Mouse (Mus musculus) MN1 (cell line): ENCODE data around the gene Mgat5.

ENCODE experiments used
- DNase-seq: peaks from one replicate; pipeline ENCODE4 v3.0.0-alpha.2; 2016; ENCODE audit warnings: low spot score

Gene Mgat5

GRCm38 (mm10) chr1:127218182-127218581 is 13.4 kb downstream of the Mgat5 start:
- no peak for DNase-seq

- DNase-seq = no peak
Measured at GRCm38 (mm10) chr1:127219161-127219560, 14.3 kb downstream of the Mgat5 start.

- no peak for DNase-seq
Measured at GRCm38 (mm10) chr1:127219621-127220020, 14.8 kb downstream of the Mgat5 start.

- DNase-seq = no peak
Measured at GRCm38 (mm10) chr1:127221998-127222736, 17.4 kb downstream of the Mgat5 start.

GRCm38 (mm10) chr1:127225060-127225459 is 20.2 kb downstream of the Mgat5 start:
- DNase-seq = no peak

GRCm38 (mm10) chr1:127229011-127229410 is 24.2 kb downstream of the Mgat5 start:
- DNase-seq = no peak

GRCm38 (mm10) chr1:127230468-127230867 is 25.7 kb downstream of the Mgat5 start:
- DNase-seq = no peak

- no peak for DNase-seq
Measured at GRCm38 (mm10) chr1:127233191-127233651, 28.4 kb downstream of the Mgat5 start.

GRCm38 (mm10) chr1:127235157-127235556 is 30.3 kb downstream of the Mgat5 start:
- DNase-seq = no peak

- DNase-seq = no peak
Measured at GRCm38 (mm10) chr1:127236396-127236795, 31.6 kb downstream of the Mgat5 start.

GRCm38 (mm10) chr1:127238871-127239314 is 34.1 kb downstream of the Mgat5 start:
- no peak for DNase-seq

GRCm38 (mm10) chr1:127239914-127240313 is 35.1 kb downstream of the Mgat5 start:
- peak; percentile 43 for DNase-seq

GRCm38 (mm10) chr1:127242151-127242887 is 37.5 kb downstream of the Mgat5 start:
- no peak for DNase-seq

- no peak for DNase-seq
Measured at GRCm38 (mm10) chr1:127242888-127243588, 38.2 kb downstream of the Mgat5 start.

GRCm38 (mm10) chr1:127244054-127244770 is 39.4 kb downstream of the Mgat5 start:
- DNase-seq = no peak

- no peak for DNase-seq
Measured at GRCm38 (mm10) chr1:127246158-127246557, 41.3 kb downstream of the Mgat5 start.

- DNase-seq = no peak
Measured at GRCm38 (mm10) chr1:127248433-127248832, 43.6 kb downstream of the Mgat5 start.

- no peak for DNase-seq
Measured at GRCm38 (mm10) chr1:127249621-127250020, 44.8 kb downstream of the Mgat5 start.

- DNase-seq = no peak
Measured at GRCm38 (mm10) chr1:127250313-127250712, 45.5 kb downstream of the Mgat5 start.

- peak; percentile 32 for DNase-seq
Measured at GRCm38 (mm10) chr1:127251751-127252150, 46.9 kb downstream of the Mgat5 start.

- DNase-seq = peak; percentile 84
Measured at GRCm38 (mm10) chr1:127257005-127257404, 52.2 kb downstream of the Mgat5 start.

- no peak for DNase-seq
Measured at GRCm38 (mm10) chr1:127259669-127260068, 54.9 kb downstream of the Mgat5 start.
